Mouse (Mus musculus) left cerebral cortex, adult 2 months (tissue): ENCODE measurements at regions not wholly inside any gene's neighbourhood (a gene's known extent, or its start where the extent isn't known, plus 50 kb on each side); places are given as distances from the start of the nearest gene placed in this dataset.

ENCODE experiments used
- DNase-seq, 2 experiments: peaks; one replicate each; pipeline ENCODE4 v3.0.0; 2021 to 2022; ENCODE audit warnings: low spot score in 2 of 2, mixed read lengths in 1 of 2; ENCODE audit errors: extremely low spot score in 1 of 2
- H3K27ac ChIP-seq: fragments of 200-600 bp; 2 replicates; pipeline ENCODE4 v1.8.1; 2022
- H3K4me3 ChIP-seq: fragments of 200-600 bp; 2 replicates; pipeline ENCODE4 v1.8.1; 2022
- CTCF ChIP-seq: fragments of 200-600 bp; IDR thresholded peaks from 2 replicates; pipeline ENCODE4 v1.8.1; 2022; ENCODE audit warnings: antibody characterized with exemption, mild to moderate bottlenecking, moderate library complexity
- intact Hi-C: fragments of 180-260 bp; cut with DNase I; formaldehyde crosslinking; loops from one replicate; pipeline ENCODE4 v1.15.1; 2025

DNA sequence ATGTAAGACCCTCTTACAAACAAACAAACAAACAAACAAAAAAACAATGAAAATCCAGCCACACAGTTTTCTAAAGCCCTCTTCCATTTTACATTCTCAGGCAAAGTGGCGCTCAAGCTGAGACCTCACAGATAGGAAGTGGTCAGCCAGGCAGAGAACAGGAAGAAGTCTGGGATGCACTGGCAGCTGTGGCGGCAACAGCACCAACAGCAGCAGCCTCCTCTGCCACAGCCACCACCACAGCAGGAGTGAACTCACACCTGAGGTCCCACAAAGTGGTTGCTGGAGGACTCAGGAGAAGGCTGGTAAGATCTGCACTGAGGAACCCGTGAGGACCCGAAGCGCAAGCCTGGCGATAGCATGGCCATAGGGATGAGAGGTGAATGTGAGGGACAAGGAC, 156.3 kb downstream of the Grm4 start:
- TF ChIP-seq CTCF = no peak
- DNase-seq = no peak
- intact Hi-C loops = no loop called here
- Histone ChIP-seq H3K4me3 (no peak overlapping the region), H3K27ac (no peak overlapping the region)

DNA sequence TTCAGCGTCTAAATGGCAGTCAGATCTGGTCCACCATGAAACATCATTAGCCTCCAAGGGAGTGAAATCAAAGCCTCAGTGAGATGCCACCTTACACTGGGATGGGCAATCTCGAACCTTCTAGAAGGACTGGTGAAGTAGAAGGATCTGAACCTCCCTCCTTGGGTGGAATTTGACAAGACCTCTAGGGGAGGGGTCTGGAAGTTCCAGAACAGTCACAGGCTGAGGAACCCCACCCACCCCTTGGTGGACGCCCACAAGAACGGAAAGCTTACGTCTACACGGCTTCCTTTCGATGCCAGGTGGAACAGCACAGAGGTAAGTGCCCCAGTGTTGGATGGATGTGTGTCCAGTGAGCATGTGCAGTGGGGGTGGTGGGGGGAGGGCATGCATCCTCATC, 156.9 kb downstream of the Grm4 start:
- Histone ChIP-seq H3K27ac (no peak overlapping the region), H3K4me3 (no peak overlapping the region)
- DNase-seq = no peak
- intact Hi-C loops = no loop called here
- TF ChIP-seq CTCF = no peak

DNA sequence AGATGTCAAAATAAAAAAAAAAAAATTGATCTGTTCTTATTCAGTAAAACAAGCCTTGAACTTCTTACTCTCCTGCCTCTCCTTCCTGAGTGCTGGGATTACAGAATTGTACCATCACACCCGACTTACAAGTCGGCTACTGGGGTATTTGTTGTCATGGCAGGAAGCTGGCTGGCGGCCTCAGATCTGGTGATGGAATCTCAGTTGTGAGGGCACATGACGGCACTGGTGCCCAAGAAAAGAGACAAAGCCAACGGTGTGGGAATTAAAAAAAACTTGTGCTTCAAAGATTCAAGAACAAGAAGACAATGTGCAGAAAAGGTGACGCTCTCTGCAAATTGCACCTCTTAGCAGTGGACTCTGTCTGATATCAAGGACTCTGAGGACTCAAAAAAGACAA, 157.3 kb downstream of the Grm4 start:
- TF ChIP-seq CTCF = no peak
- intact Hi-C loops = no loop called here
- no peak overlapping the region for H3K4me3 ChIP-seq

DNA sequence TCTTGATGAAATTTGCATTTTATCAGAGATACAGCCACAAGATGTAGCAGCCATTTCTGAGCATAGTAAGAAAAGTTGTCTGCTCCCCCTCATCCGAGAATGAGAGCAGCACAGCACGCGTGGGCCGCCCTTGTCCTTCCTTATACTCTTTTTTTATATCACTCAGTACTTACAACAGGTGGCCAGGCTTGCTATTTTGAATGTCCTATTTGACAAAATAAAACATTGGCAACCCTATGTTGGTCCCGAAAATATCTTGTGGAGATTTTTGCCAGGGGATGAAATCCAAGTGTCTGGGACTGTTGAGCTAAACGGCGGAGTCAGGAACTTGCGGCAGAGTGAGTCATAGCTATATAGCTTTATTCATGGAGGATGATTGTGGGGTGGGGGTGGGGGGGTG, 158.0 kb upstream of the Lemd2 start:
- TF ChIP-seq CTCF = no peak
- Histone ChIP-seq H3K4me3 (no peak overlapping the region), H3K27ac (no peak overlapping the region)
- DNase-seq = peak; percentile 17 to 45
- intact Hi-C loops = loop anchor here (1.0 kb wide), 1 partner anchor 135 kb away; no protein-coding TSS in a partner anchor

More for the DNA sequence above, 157.3 kb downstream of the Grm4 start:
- no peak for DNase-seq
- no peak overlapping the region for H3K27ac ChIP-seq

DNA sequence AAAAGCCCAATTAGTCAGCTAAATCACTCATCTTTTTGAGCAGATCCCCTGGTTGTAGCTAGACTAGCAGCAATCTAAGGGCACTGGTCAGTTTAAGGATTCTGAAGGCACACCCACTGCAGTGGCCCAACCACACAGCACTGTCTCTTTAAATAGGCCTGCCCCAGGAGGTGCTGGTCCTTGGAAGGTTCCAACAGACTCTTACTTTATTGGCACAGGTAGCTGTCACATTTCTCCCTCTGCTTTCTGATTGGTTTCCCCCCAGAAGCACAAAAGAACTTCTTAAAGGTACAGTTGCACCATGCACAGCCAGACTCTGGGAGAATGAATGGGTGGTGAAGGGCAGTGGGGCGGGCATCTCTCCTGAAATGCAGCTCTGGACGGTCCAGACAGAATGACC, 157.1 kb upstream of the Lemd2 start:
- no peak overlapping the region for H3K4me3 ChIP-seq
- TF ChIP-seq CTCF = no peak
- no peak overlapping the region for H3K27ac ChIP-seq
- intact Hi-C loops = no loop called here
- no peak for DNase-seq

DNA sequence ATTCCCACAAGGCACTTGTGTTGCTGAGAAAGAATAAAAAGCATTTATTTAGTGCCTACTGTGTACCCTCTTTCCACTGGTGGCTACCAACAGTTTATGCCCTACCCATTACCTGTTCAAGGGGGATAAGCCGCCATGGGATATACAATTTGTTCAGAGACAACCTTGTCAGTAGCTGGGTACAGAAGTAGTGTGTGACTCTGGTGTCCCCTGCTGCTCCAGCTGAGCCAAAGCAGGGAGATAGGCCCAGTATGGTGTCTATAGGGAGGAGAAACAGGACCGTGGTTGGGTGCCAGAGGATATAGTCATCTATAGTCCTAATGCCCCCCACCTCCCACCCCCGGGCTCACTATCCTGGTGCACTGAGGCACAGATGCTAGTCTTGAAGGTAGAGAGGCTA, 152.6 kb upstream of the Lemd2 start:
- Histone ChIP-seq H3K4me3 (no peak overlapping the region), H3K27ac (no peak overlapping the region)
- no peak for DNase-seq
- peak; percentile 19 for TF ChIP-seq CTCF
- intact Hi-C loops = no loop called here

DNA sequence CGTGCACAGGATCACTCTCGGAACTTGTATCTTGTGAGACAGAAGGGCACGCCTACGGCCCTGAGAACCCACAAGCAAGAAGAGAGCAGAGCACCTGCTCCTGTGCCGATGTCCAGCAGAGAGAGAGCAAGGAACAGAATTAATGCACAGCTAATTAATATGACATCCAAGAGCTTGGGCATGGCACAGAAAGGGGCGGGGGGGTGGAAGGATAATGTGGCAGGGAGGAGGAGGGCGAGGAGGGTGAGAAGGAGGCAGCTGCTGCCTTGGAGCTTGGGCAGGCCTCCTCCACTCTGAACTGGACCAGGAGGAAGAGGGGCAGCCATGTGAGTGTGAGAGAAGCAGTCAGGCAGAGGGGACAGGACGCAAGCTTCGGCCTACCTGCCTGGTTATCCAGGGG, 151.4 kb upstream of the Lemd2 start:
- DNase-seq = no peak
- H3K27ac ChIP-seq = no peak overlapping the region
- TF ChIP-seq CTCF = no peak
- intact Hi-C loops = no loop called here
- no peak overlapping the region for H3K4me3 ChIP-seq

DNA sequence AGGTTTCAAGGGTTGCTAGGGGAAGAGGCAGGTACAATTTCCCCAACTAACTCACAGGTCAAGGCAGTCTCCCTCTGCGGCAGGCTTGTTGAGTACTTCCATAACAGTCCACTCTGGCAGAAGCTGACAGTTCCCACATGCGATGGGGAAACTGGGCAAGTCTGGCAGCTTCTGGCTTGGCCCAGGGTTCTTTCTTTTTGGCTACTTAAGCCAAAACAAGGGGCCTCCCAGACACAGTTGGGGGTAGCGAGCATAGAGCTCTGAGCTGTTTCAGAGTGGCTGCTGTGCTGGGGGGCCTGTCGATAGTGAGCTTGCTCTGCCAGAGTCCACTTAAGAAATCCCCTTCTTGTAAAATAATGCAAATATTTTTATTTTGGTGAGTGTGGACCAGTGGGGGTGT, 150.8 kb upstream of the Lemd2 start:
- no peak overlapping the region for H3K27ac ChIP-seq
- no peak for TF ChIP-seq CTCF
- no peak for DNase-seq
- intact Hi-C loops = no loop called here
- no peak overlapping the region for H3K4me3 ChIP-seq

DNA sequence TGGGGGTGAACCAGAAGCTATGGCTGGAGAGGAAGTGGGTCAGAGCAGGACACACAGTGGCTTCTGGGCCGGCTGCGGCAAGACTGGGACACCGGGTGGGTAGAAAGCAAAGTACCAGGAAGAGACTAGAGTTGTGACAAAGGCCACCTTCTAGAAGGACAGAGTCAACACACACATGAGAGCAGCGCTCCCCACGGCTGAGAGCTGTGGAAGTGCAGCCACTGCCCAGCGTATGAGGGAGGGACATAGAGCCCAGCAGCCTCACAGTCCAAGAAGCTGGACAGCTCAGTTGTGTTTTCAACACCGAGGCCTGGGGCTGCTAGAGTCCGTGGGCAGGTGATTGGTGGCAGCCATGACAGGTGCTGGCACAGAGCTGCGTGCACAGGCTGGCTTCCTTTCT, 145.6 kb upstream of the Lemd2 start:
- Histone ChIP-seq H3K4me3 (no peak overlapping the region), H3K27ac (no peak overlapping the region)
- no peak for TF ChIP-seq CTCF
- no peak for DNase-seq
- intact Hi-C loops = no loop called here

DNA sequence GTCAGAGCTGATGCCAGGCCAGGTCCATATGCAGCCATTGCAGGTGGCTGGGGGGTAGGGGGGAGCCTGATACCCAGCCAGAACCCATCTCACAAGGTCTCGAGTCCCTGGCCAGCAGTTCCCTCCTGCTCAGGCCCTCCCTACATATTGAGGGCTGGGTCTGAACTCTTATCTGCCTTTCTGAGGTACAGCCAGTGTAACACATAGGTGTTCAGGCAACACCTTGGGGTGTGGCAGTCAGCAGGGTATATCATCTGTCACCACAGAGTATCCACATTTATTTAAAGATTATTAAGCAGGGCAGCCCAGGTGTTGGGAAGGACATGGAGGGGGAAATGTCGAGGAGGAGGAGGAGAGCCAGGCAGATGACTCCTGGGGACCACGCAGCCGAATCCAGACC, 145.2 kb upstream of the Lemd2 start:
- H3K27ac ChIP-seq = no peak overlapping the region
- TF ChIP-seq CTCF = no peak
- intact Hi-C loops = no loop called here
- H3K4me3 ChIP-seq = no peak overlapping the region
- no peak for DNase-seq

DNA sequence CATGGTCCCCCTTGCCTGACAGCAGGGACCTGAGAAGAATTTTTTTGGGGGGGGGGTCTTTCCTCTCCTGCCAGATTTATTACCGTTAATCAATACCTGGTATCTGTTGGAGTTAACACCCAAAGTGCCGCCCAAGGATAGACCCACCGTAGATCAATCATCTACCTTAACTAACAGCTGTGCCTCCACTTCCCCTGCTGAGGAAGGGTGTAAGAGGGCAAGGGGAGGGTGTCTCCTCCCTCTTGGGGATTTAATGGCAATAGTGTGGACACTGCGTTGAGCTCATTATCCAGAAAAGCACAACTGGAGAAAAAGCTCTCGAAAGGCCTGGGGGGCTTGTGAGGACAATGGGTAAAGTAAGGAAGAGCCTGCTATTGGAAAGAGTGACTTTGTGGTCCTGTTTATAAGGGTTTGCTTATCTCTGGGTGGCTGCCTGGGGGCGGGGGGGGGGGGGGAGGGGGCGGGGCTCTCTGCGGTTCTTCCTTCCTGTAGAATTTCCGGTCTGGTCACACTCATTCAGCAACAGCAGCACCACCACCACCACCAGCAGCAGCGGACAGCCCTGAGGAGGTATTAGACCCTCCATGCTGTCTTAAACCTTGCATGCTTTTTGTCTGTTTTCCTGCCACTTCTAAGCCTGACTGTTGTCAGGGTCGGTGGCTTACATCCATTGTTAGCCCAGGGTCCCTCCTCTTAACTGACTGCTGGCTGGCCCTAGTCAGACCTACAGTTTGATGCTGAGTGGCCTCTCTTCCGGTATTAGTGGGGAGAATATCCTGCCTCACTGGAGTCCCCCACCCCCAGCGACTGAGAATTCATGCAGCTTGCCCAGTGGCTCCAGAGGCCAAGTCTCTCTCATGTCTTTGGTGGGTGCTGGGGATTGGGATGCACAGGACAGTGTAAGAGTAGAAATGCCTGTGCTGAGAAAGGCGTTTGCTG, 138.0 kb upstream of the Lemd2 start:
- TF ChIP-seq CTCF = no peak
- intact Hi-C loops = no loop called here
- no peak overlapping the region for H3K27ac ChIP-seq
- no peak overlapping the region for H3K4me3 ChIP-seq
- DNase-seq = no peak

DNA sequence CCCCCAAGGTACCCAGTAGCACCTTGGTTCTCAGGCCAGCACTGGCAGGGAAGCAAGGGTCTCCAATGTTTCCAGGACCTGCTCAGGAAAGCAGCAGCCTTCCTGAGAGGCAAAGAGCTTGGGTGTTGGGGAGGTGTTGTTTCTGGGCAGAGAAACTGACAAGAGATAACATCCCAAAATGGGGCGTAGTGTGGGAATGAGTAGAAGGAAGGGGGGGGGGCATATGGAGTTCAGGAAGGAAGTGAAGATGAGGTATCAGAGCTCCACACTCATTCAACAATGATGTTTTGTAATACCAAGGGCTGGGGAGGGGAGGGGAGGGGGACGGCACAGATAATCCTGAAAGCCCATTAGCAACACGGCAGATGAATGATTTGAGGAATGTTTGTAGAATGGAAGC, 135.6 kb upstream of the Lemd2 start:
- TF ChIP-seq CTCF = no peak
- DNase-seq = no peak
- H3K4me3 ChIP-seq = no peak overlapping the region
- intact Hi-C loops = no loop called here
- no peak overlapping the region for H3K27ac ChIP-seq

DNA sequence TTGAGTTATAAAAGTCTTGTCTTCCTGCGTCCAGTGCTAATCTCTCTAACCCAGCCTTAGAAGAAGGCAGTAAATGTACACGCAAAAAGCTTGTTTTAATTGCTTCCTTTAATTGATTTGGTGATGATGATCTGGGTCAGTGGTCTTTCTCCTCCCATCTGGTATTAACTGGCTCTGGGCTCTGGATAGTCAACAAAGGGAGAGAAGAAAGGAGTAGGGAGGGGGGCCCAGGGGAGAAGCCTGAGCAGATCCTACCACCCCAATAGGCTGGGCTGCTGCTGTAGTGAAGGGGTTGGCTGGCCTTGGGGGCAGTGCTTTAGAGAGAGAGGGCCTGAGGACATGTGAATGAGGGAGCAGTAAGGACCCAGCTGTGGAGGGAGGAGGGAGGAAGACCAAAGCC, 135.0 kb upstream of the Lemd2 start:
- Histone ChIP-seq H3K4me3 (no peak overlapping the region), H3K27ac (no peak overlapping the region)
- intact Hi-C loops = no loop called here
- TF ChIP-seq CTCF = no peak
- DNase-seq = no peak
